Mouse (Mus musculus) small intestine, adult 2 months (tissue): ENCODE measurements around the gene Ptprb.

ENCODE experiments used
- CTCF ChIP-seq: fragments of 200-500 bp; IDR thresholded peaks from 2 replicates; pipeline ENCODE4 v1.5.1; 2012; ENCODE audit warnings: low read depth, mild to moderate bottlenecking, control low read depth, inconsistent platforms, low read length, moderate library complexity, mixed read lengths; ENCODE audit not compliant: insufficient replicate concordance, insufficient read length; ENCODE audit errors: extremely low read depth
- POLR2A ChIP-seq: fragments of 200-500 bp; IDR thresholded peaks from 2 replicates; pipeline ENCODE4 v1.6.1; 2012; ENCODE audit warnings: low read depth, mild to moderate bottlenecking, control low read depth, inconsistent platforms, low read length, moderate library complexity

DNA sequence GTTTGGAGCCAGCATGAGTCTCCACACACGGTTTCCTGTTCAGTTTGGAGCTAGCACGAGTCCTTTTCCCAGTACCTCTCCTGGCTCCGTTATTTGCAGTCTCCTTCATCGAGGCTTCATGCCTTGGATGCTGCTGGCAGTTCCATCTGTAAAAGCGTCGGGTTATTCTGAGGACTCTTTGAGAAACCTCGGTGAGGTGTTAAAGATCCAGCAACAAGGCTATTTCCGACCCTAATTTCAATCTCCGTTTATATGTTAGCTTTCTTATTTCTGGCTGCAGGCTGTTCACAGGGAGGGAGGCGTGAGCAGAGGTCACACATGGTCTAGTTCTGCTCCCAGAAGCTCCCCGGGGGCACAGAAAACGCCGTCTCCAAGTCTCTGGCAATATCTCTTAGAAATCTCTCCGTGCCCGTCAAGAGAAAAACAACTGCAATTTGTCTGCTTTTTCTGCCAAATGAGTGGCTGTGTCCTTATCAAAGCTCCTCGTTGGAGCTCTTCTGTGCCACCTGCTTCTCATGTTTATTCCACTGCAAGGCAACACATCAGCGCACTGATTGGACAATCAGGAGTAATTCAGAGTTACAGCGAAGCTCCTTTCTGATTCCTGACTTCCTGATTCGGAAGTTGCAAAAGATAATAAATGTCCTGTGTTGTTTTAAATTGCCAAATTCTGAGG is 132.5 kb downstream of the Ptprb start:
- TF ChIP-seq CTCF: no peak
- TF ChIP-seq POLR2A: no peak
